In genomic region chr10:80799070-80799566, GRCm38 (mm10) we compare ENCODE assay signal across 8 mouse cellular contexts. TPM values are rescaled to one million over a fixed set of nuclear protein-coding genes. Genes with fewer than 3 reads are reported as not detected.
DNase-seq lines count a peak whose midpoint lies in the region; ATAC-seq and TF ChIP-seq lines count a peak whose summit lies in the region.

No protein-coding gene starts in this region.

- no peak for TF ChIP-seq CTCF in left cerebral cortex, adult 2 months (IDR thresholded peaks at IDR 0.05)

- peak overlapping the region; percentile 70 for H3K4me2 ChIP-seq in intestine, embryonic 14.5 days (ENCODE audit: low read length)
- H3K4me2 ChIP-seq in neural tube, embryonic 12.5 days (replicated peaks) = peak overlapping the region; percentile 86

- no peak for ATAC-seq in intestine, embryonic 14.5 days (replicated peaks; ENCODE audit: low FRiP score, low TSS enrichment, low read depth)
- no peak for ATAC-seq in neural tube, embryonic 12.5 days (ENCODE audit: low FRiP score, low read depth)

- peak overlapping the region; percentile 99 for H3K9ac ChIP-seq in intestine, embryonic 14.5 days (ENCODE audit: low read length)
- peak overlapping the region; percentile 95 for H3K9ac ChIP-seq in neural tube, embryonic 12.5 days

- H3K4me1 ChIP-seq in brown adipose tissue, adult 24 weeks (ENCODE audit: control insufficient read depth, insufficient read depth, insufficient read length, low read length) = peaks cover 5% of the 10 kb centered on the region; the same call in 1 of the 2 replicates
- peaks cover 18% of the 10 kb centered on the region for H3K4me1 ChIP-seq in intestine, embryonic 14.5 days (replicated peaks; ENCODE audit: control insufficient read depth, insufficient read depth, low read length)
- H3K4me1 ChIP-seq in neural tube, embryonic 12.5 days = peaks cover 40% of the 10 kb centered on the region

- 1% methylated on average over 18 of the region's 18 CpGs for WGBS in intestine, embryonic 14.5 days
- WGBS in neural tube, embryonic 12.5 days = 3% methylated on average over 18 of the region's 18 CpGs

- peaks cover 64% of the 10 kb centered on the region for H3K36me3 ChIP-seq in intestine, embryonic 14.5 days (ENCODE audit: control insufficient read depth, insufficient read depth, low read length)
- peaks cover 59% of the 10 kb centered on the region for H3K36me3 ChIP-seq in neural tube, embryonic 12.5 days

- H3K9me3 ChIP-seq in intestine, embryonic 14.5 days (ENCODE audit: control insufficient read depth, low read length) = no peaks in the 10 kb centered on the region
- H3K9me3 ChIP-seq in neural tube, embryonic 12.5 days = no peaks in the 10 kb centered on the region

- no peaks in the 10 kb centered on the region for H3K27me3 ChIP-seq in intestine, embryonic 14.5 days (replicated peaks; ENCODE audit: control insufficient read depth, insufficient read depth, low read length)
- H3K27me3 ChIP-seq in neural tube, embryonic 12.5 days (replicated peaks) = no peaks in the 10 kb centered on the region

- peak overlapping the region; percentile 98 for H3K4me3 ChIP-seq in left cerebral cortex, adult 2 months
- H3K4me3 ChIP-seq in brown adipose tissue, adult 24 weeks (ENCODE audit: insufficient read depth, low read depth, low read length) = peak overlapping the region; percentile 77
- H3K4me3 ChIP-seq in intestine, embryonic 14.5 days (ENCODE audit: low read depth, low read length) = peak overlapping the region; percentile 96
- peak overlapping the region; percentile 94 for H3K4me3 ChIP-seq in neural tube, embryonic 12.5 days

- intact Hi-C loops in left cerebral cortex, adult 2 months (cut with DNase I) = loop anchor here (2.0 kb wide), 1 partner anchor 44 kb away; the partner anchor contains the start of gene Dot1l
- intact Hi-C loops in left cerebral cortex, postnatal 25 days (cut with DNase I) = loop anchor here (2.0 kb wide), 1 partner anchor 44 kb away; the partner anchor contains the start of gene Dot1l

- DNase-seq in left cerebral cortex, adult 2 months (ENCODE audit: extremely low spot score in 1 of 2, low spot score in 2 of 2) = no peak
- no peak for DNase-seq in left cerebral cortex, postnatal 25 days (ENCODE audit: low spot score in 2 of 2)
- DNase-seq in intestine, embryonic 14.5 days (ENCODE audit: low spot score) = no peak
- DNase-seq in left cerebral cortex, adult 11 months (ENCODE audit: low spot score) = no peak
- DNase-seq in right cerebral cortex, postnatal 25 days = no peak
- DNase-seq in thymus, postnatal 10 days (ENCODE audit: low spot score in 2 of 2) = no peak

- peak overlapping the region; percentile 98 for H3K27ac ChIP-seq in left cerebral cortex, adult 2 months
- H3K27ac ChIP-seq in brown adipose tissue, adult 24 weeks (replicated peaks; ENCODE audit: low read depth, low read length) = peak overlapping the region; percentile 78
- peak overlapping the region; percentile 97 for H3K27ac ChIP-seq in intestine, embryonic 14.5 days (ENCODE audit: low read depth)
- peak overlapping the region; percentile 92 for H3K27ac ChIP-seq in neural tube, embryonic 12.5 days

RNA-seq across cellular contexts. Expression of gene Plekhj1, which starts 0.7 kb away (rescaled TPM):
- total RNA-seq in left cerebral cortex, adult 2 months (2021) = 10 to 100 TPM; 68.2 to 71.0 TPM
- total RNA-seq in left cerebral cortex, postnatal 25 days (2021) = 10 to 100 TPM; 57.5 to 62.4 TPM
- polyA plus RNA-seq in brown adipose tissue, adult 24 weeks (2012; ENCODE audit: insufficient read depth, insufficient read length, missing spikeins) = 30.2 and 40.5 TPM in 2 replicates
- 125 TPM in 2 replicates for polyA plus RNA-seq in intestine, embryonic 14.5 days (2014; fragmentation: Nextera tagmentation; extraction: Ambion mirVana)
- polyA plus RNA-seq in neural tube, embryonic 12.5 days (2016; fragmentation: Nextera tagmentation; extraction: Ambion mirVana) = 155 TPM in 2 replicates

RNA-seq across cellular contexts. Expression of gene Sf3a2, which starts 1.1 kb away (rescaled TPM):
- total RNA-seq in left cerebral cortex, adult 2 months (2021) = 10 to 100 TPM; 42.0 to 48.7 TPM
- total RNA-seq in left cerebral cortex, postnatal 25 days (2021) = 10 to 100 TPM; 43.9 to 50.3 TPM
- 12.1 and 15.3 TPM in 2 replicates for polyA plus RNA-seq in brown adipose tissue, adult 24 weeks (2012; ENCODE audit: insufficient read depth, insufficient read length, missing spikeins)
- polyA plus RNA-seq in intestine, embryonic 14.5 days (2014; fragmentation: Nextera tagmentation; extraction: Ambion mirVana) = 85.4 and 89.3 TPM in 2 replicates
- polyA plus RNA-seq in neural tube, embryonic 12.5 days (2016; fragmentation: Nextera tagmentation; extraction: Ambion mirVana) = 66.8 and 72.4 TPM in 2 replicates

RNA-seq across cellular contexts. Expression of gene Amh, which starts 5.9 kb away (rescaled TPM):
- total RNA-seq in left cerebral cortex, adult 2 months (2021) = 1 to 10 TPM; 1.9 to 3.8 TPM
- total RNA-seq in left cerebral cortex, postnatal 25 days (2021) = 1 to 10 TPM; 1.6 to 2.7 TPM
- not detected in 2 replicates for polyA plus RNA-seq in brown adipose tissue, adult 24 weeks (2012; ENCODE audit: insufficient read depth, insufficient read length, missing spikeins)
- polyA plus RNA-seq in intestine, embryonic 14.5 days (2014; fragmentation: Nextera tagmentation; extraction: Ambion mirVana) = 0.11 TPM in 1 of 2 replicates, not detected in the other
- not detected in 2 replicates for polyA plus RNA-seq in neural tube, embryonic 12.5 days (2016; fragmentation: Nextera tagmentation; extraction: Ambion mirVana)

RNA-seq across cellular contexts. Expression of gene Jsrp1, which starts 14.2 kb away (rescaled TPM):
- 1 to 10 TPM; 5.9 to 7.4 TPM for total RNA-seq in left cerebral cortex, adult 2 months (2021)
- 1 to 10 TPM; 4.0 to 4.5 TPM for total RNA-seq in left cerebral cortex, postnatal 25 days (2021)
- polyA plus RNA-seq in brown adipose tissue, adult 24 weeks (2012; ENCODE audit: insufficient read depth, insufficient read length, missing spikeins) = 2.4 and 4.9 TPM in 2 replicates
- polyA plus RNA-seq in intestine, embryonic 14.5 days (2014; fragmentation: Nextera tagmentation; extraction: Ambion mirVana) = 0.83 and 0.95 TPM in 2 replicates
- polyA plus RNA-seq in neural tube, embryonic 12.5 days (2016; fragmentation: Nextera tagmentation; extraction: Ambion mirVana) = 1.4 and 1.6 TPM in 2 replicates

RNA-seq across cellular contexts. Expression of gene Oaz1, which starts 27.3 kb away (rescaled TPM):
- 100 to 1,000 TPM; 476 to 536 TPM for total RNA-seq in left cerebral cortex, adult 2 months (2021)
- total RNA-seq in left cerebral cortex, postnatal 25 days (2021) = 100 to 1,000 TPM; 500 to 527 TPM
- polyA plus RNA-seq in brown adipose tissue, adult 24 weeks (2012; ENCODE audit: insufficient read depth, insufficient read length, missing spikeins) = 447 and 892 TPM in 2 replicates
- 1,692 and 1,787 TPM in 2 replicates for polyA plus RNA-seq in intestine, embryonic 14.5 days (2014; fragmentation: Nextera tagmentation; extraction: Ambion mirVana)
- polyA plus RNA-seq in neural tube, embryonic 12.5 days (2016; fragmentation: Nextera tagmentation; extraction: Ambion mirVana) = 1,342 and 1,429 TPM in 2 replicates
